In the genomic region with DNA sequence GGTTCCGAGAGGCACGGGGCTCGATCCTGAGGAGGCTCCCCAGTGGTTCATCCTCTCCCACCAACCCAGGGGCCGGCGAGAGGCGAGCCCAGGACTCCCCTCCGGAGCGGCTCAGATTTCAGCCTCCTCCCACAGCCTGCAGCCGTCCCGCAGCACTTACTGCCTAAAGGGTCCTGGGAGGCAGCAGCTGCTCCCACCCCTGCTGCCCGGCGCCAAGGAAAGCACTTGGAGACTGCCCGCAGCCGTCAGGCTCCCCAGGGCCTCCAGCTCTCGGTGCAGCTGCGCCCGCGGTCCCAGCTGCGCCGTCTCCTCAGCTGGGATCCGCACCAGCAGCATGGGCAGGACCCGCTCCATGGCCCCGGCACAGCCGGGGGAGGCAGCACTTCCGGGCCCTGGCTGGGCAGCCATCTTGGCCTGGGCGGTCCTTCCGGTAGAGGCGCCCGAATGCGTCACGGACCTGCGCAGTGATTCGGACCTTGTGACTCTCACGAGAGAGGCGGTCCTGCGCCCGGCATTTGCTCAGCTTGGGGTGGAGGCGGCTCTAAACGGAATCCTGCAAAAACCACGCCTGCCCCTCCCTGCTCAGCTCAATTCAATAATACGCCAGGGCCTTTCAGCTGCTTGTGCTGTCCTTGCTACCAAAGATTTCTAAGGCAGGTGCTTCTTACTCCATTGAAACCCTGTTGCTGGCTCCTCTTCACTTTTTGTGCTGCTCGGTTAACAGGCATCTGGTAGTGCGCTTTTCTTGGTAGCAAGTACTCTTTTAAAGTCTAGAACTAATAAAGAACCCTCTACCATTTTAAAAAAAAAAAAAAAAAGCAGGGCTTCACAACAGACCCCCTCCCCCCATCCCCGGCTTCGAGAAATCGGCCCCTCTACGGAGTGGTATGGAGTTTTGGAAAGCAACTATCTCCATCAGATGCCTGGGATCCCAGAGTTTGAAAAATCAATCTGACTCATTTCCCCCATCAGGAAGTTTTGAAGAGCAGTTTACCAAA, we compare ENCODE assay signal across 8 mouse cellular contexts. TPM values are rescaled to one million over a fixed set of nuclear protein-coding genes. Genes with fewer than 3 reads are reported as not detected.
DNase-seq lines count a peak whose midpoint lies in the region; ATAC-seq and TF ChIP-seq lines count a peak whose summit lies in the region.

Gene Spg11 (minus strand): TSS at position 426 of the 998 bp plus-strand sequence.

- peak within 1 kb of the TSS; percentile 98 for H3K27ac ChIP-seq in forebrain, embryonic 10.5 days
- H3K27ac ChIP-seq in heart, embryonic 15.5 days: peak within 1 kb of the TSS; percentile 99
- peak within 1 kb of the TSS; percentile 77 for H3K27ac ChIP-seq in liver, embryonic 14.5 days
- peak within 1 kb of the TSS; percentile 89 for H3K27ac ChIP-seq in neural tube, embryonic 11.5 days (ENCODE audit: low read depth, low read length)
- peak within 1 kb of the TSS; percentile 98 for H3K27ac ChIP-seq in stomach, postnatal 0 days (replicated peaks)

- peaks cover 14% of the 10 kb centered on the region for H3K36me3 ChIP-seq in forebrain, embryonic 10.5 days (replicated peaks)
- H3K36me3 ChIP-seq in heart, embryonic 15.5 days: peaks cover 13% of the 10 kb centered on the region
- H3K36me3 ChIP-seq in liver, embryonic 14.5 days (replicated peaks; ENCODE audit: control insufficient read depth, insufficient read depth, low read depth): peaks cover 2% of the 10 kb centered on the region; the same call in 1 of the 2 replicates
- no peaks in the 10 kb centered on the region for H3K36me3 ChIP-seq in neural tube, embryonic 11.5 days (ENCODE audit: control insufficient read depth, insufficient read depth, low read length)
- peaks cover 2% of the 10 kb centered on the region; the same call in 1 of the 2 replicates for H3K36me3 ChIP-seq in stomach, postnatal 0 days (ENCODE audit: control insufficient read depth, insufficient read depth, low read length)

- H3K27me3 ChIP-seq in forebrain, embryonic 10.5 days (ENCODE audit: poor library complexity, severe bottlenecking): no peaks in the 10 kb centered on the region
- no peaks in the 10 kb centered on the region for H3K27me3 ChIP-seq in heart, embryonic 15.5 days
- no peaks in the 10 kb centered on the region for H3K27me3 ChIP-seq in liver, embryonic 14.5 days (ENCODE audit: control insufficient read depth, insufficient read depth, low read length)
- H3K27me3 ChIP-seq in neural tube, embryonic 11.5 days (ENCODE audit: control insufficient read depth, insufficient read depth, low read length): no peaks in the 10 kb centered on the region
- H3K27me3 ChIP-seq in stomach, postnatal 0 days (ENCODE audit: control insufficient read depth, insufficient read depth, low read length): no peaks in the 10 kb centered on the region

- TF ChIP-seq CTCF in liver, embryonic 14.5 days (IDR thresholded peaks at IDR 0.05; ENCODE audit: low read depth): 0 out of 2 replicates have a peak, but pooled peaks have one; percentile 22
- TF ChIP-seq CTCF in stomach, postnatal 0 days (IDR thresholded peaks at IDR 0.05; ENCODE audit: low read depth): peak; percentile 30; the same call in 1 of the 2 replicates

- H3K4me3 ChIP-seq in forebrain, embryonic 10.5 days: peak within 1 kb of the TSS; percentile 85
- peak within 1 kb of the TSS; percentile 99 for H3K4me3 ChIP-seq in heart, embryonic 15.5 days
- peak within 1 kb of the TSS; percentile 61 to 98 for H3K4me3 ChIP-seq in liver, embryonic 14.5 days (ENCODE audit: insufficient read depth in 1 of 2, low read depth in 2 of 2, low read length in 2 of 2)
- peak within 1 kb of the TSS; percentile 69 for H3K4me3 ChIP-seq in neural tube, embryonic 11.5 days (ENCODE audit: low read depth, low read length)
- H3K4me3 ChIP-seq in stomach, postnatal 0 days (ENCODE audit: low read depth, low read length): peak within 1 kb of the TSS; percentile 97

- H3K4me2 ChIP-seq in heart, embryonic 15.5 days: peak within 1 kb of the TSS; percentile 71
- peak within 1 kb of the TSS; percentile 80 for H3K4me2 ChIP-seq in liver, embryonic 14.5 days (ENCODE audit: low read depth)
- peak within 1 kb of the TSS; percentile 67 for H3K4me2 ChIP-seq in neural tube, embryonic 11.5 days (ENCODE audit: low read depth)
- peak within 1 kb of the TSS; percentile 54 for H3K4me2 ChIP-seq in stomach, postnatal 0 days (replicated peaks; ENCODE audit: low read depth)

- DNase-seq in CD8-positive naive resting alpha-beta T cell, adult 2 months (ENCODE audit: low read depth in 2 of 2, low spot score in 2 of 2): peak; percentile 98
- peak; percentile 95 for DNase-seq in c-Kit-positive CD71-negative TER-119-negative erythroid progenitor cells, embryonic 14.5 days (ENCODE audit: low read depth)
- peak; percentile 99 for DNase-seq in forebrain, embryonic 10.5 days (ENCODE audit: extremely low spot score, low spot score)
- DNase-seq in kidney, postnatal 25 days: peak; percentile 98 to 99
- DNase-seq in liver, embryonic 14.5 days (ENCODE audit: low read depth in 3 of 3, low spot score in 3 of 3): peak; percentile 94
- peak; percentile 97 for DNase-seq in neural tube, embryonic 11.5 days (ENCODE audit: low spot score)
- DNase-seq in stomach, postnatal 0 days (ENCODE audit: low spot score): peak; percentile 98

- no peaks in the 10 kb centered on the region for H3K9me3 ChIP-seq in forebrain, embryonic 10.5 days
- no peaks in the 10 kb centered on the region for H3K9me3 ChIP-seq in heart, embryonic 15.5 days (replicated peaks)
- H3K9me3 ChIP-seq in liver, embryonic 14.5 days (ENCODE audit: control insufficient read depth, low read length): no peaks in the 10 kb centered on the region
- H3K9me3 ChIP-seq in neural tube, embryonic 11.5 days (ENCODE audit: control insufficient read depth, low read length): no peaks in the 10 kb centered on the region
- no peaks in the 10 kb centered on the region for H3K9me3 ChIP-seq in stomach, postnatal 0 days (ENCODE audit: control insufficient read depth, low read length)

- no peak; the same call in 1 of the 2 replicates for TF ChIP-seq EP300 in liver, embryonic 14.5 days (IDR thresholded peaks at IDR 0.05; ENCODE audit: low read depth)
- TF ChIP-seq EP300 in stomach, postnatal 0 days (optimal IDR thresholded peaks at IDR 0.05): peak; percentile 80

- peak; percentile 99 for ATAC-seq in heart, embryonic 15.5 days (replicated peaks; ENCODE audit: insufficient number of reproducible peaks, insufficient read depth, low FRiP score, low read depth)
- peak; percentile 100 for ATAC-seq in liver, embryonic 14.5 days (ENCODE audit: insufficient read depth)
- peak; percentile 100 for ATAC-seq in neural tube, embryonic 11.5 days (ENCODE audit: insufficient read depth, low FRiP score, low TSS enrichment)
- ATAC-seq in stomach, postnatal 0 days (ENCODE audit: low FRiP score, low TSS enrichment): peak; percentile 99

- H3K4me1 ChIP-seq in forebrain, embryonic 10.5 days: peaks cover 21% of the 10 kb centered on the region
- peaks cover 13% of the 10 kb centered on the region for H3K4me1 ChIP-seq in heart, embryonic 15.5 days (replicated peaks)
- peaks cover 12 to 13% of the 10 kb centered on the region in 2 experiments for H3K4me1 ChIP-seq in liver, embryonic 14.5 days (replicated peaks; ENCODE audit: control insufficient read depth in 2 of 2, insufficient read depth in 2 of 2, low read length in 1 of 2)
- 0 out of 2 replicates have a peak, but pooled peaks cover 2% of the 10 kb centered on the region for H3K4me1 ChIP-seq in neural tube, embryonic 11.5 days (ENCODE audit: control insufficient read depth, insufficient read depth, low read length)
- H3K4me1 ChIP-seq in stomach, postnatal 0 days (replicated peaks; ENCODE audit: control insufficient read depth, insufficient read depth): no peaks in the 10 kb centered on the region

- peak within 1 kb of the TSS; percentile 99 for H3K9ac ChIP-seq in heart, embryonic 15.5 days
- H3K9ac ChIP-seq in liver, embryonic 14.5 days (replicated peaks): peak within 1 kb of the TSS; percentile 97
- H3K9ac ChIP-seq in neural tube, embryonic 11.5 days (ENCODE audit: low read length): peak within 1 kb of the TSS; percentile 92
- H3K9ac ChIP-seq in stomach, postnatal 0 days (ENCODE audit: low read length): peak within 1 kb of the TSS; percentile 97

- under 1% methylated on average over 47 of the region's 47 CpGs for WGBS in forebrain, embryonic 10.5 days
- under 1% methylated on average over 47 of the region's 47 CpGs for WGBS in heart, embryonic 15.5 days
- WGBS in liver, embryonic 14.5 days (ENCODE audit: insufficient replicate concordance): under 1% methylated on average over 46 of the region's 47 CpGs
- 1% methylated on average over 47 of the region's 47 CpGs for WGBS in neural tube, embryonic 11.5 days
- WGBS in stomach, postnatal 0 days: under 1% methylated on average over 46 of the region's 47 CpGs

RNA-seq across cellular contexts. Expression of gene Spg11, which starts in this region (rescaled TPM):
- polyA plus RNA-seq in forebrain, embryonic 10.5 days (2016; fragmentation: Nextera tagmentation; extraction: Ambion mirVana): 13.5 and 13.6 TPM in 2 replicates
- 4.7 and 5.8 TPM in 2 replicates for polyA plus RNA-seq in heart, embryonic 15.5 days (2015; fragmentation: Nextera tagmentation; extraction: Ambion mirVana)
- polyA plus RNA-seq in liver, embryonic 14.5 days (2012; rRNA removed): 2.4 and 2.5 TPM in 2 replicates
- polyA plus RNA-seq in liver, embryonic 14.5 days (2014; fragmentation: Nextera tagmentation; extraction: Ambion mirVana): 3.4 and 3.9 TPM in 2 replicates
- 13.4 and 14.5 TPM in 2 replicates for polyA plus RNA-seq in neural tube, embryonic 11.5 days (2014; fragmentation: Nextera tagmentation; extraction: Ambion mirVana)
- 2.7 and 3.2 TPM in 2 replicates for polyA plus RNA-seq in stomach, postnatal 0 days (2015; fragmentation: Nextera tagmentation; extraction: Ambion mirVana)

Comparison
In these comparisons a context has a peak if more than half of its experiments do, and no peak if none do; other contexts are left out.
1. Peak in every context shown above with its lines: DNase-seq, ATAC-seq, H3K4me3 ChIP-seq and H3K27ac ChIP-seq.